Mouse (Mus musculus): ENCODE data around the gene Msmp.

GRCm38 (mm10) chr4:43561436-43561996 is 22.8 kb downstream of the Msmp start:
- no peak for TF ChIP-seq ZC3H11A (IDR thresholded peaks at IDR 0.05; ENCODE audit: borderline replicate concordance, low read depth, low read length)
- no peak for TF ChIP-seq ZNF384 (IDR thresholded peaks at IDR 0.05; ENCODE audit: low read depth, low read length)
- no peak for TF ChIP-seq HCFC1 (IDR thresholded peaks at IDR 0.05; ENCODE audit: borderline replicate concordance, insufficient read depth, low read length)
- TF ChIP-seq CHD2 (IDR thresholded peaks at IDR 0.05; ENCODE audit: low read depth, low read length), result no peak
- no peak for TF ChIP-seq MAFK (IDR thresholded peaks at IDR 0.05; ENCODE audit: insufficient read depth, low read depth, low read length)

All from ES-E14 (cell line).